Mouse (Mus musculus): ENCODE data around the gene Gm16253.

- TF ChIP-seq GATA1 (IDR thresholded peaks at IDR 0.05; ENCODE audit: low read length): no peak
- no peak for TF ChIP-seq TAL1 (IDR thresholded peaks at IDR 0.05; ENCODE audit: low read length)
Observed at GRCm38 (mm10) chr3:96576690-96577541, at the start of gene Gm16253.

All from erythroblast, embryonic 14.5 days (primary cell).